Mouse (Mus musculus) sigmoid colon, adult 10 weeks (tissue): ENCODE data around the gene Nsun2. TPM values are rescaled to one million over a fixed set of nuclear protein-coding genes. Genes with fewer than 3 reads are reported as not detected.

Experiments
- polyA plus RNA-seq: library from polyadenylated mRNA; stranded (reverse); fragments of 350-450 nt; fragmentation: Illumina TruSeq; extraction: RNeasy Lipid Tissue Mini Kit (QIAGEN cat#74804); gene quantifications from one replicate; pipeline ENCODE4 v1.2.3, GENCODE M21; 2014; ENCODE audit warnings: low read depth, low replicate concordance

Nsun2 gene
- 54.8 TPM for polyA plus RNA-seq

GRCm38 (mm10) chr13:69533405-69534333, at the start of gene Nsun2:
Nsun2 (plus strand) TSS chr13:69533746.

GRCm38 (mm10) chr13:69534334-69534653, 748 bp downstream of the Nsun2 start, which contains the start of gene Tent4a:
Tent4a (minus strand) TSS chr13:69534617.

GRCm38 (mm10) chr13:69611398-69612174, 78.0 kb downstream of the Nsun2 start, which contains the start of gene Srd5a1:
Srd5a1 (minus strand) TSS chr13:69611442.

Other genes with a start within 250 kb of the Nsun2 start
- 7.5 TPM for gene Tent4a, start 871 bp downstream of the Nsun2 start, polyA plus RNA-seq
- gene Srd5a1, start 77.7 kb downstream of the Nsun2 start, polyA plus RNA-seq, result 9.4 TPM
- 0.16 TPM for gene Ube2ql1, start 206.1 kb downstream of the Nsun2 start, polyA plus RNA-seq